Mouse (Mus musculus) lung, embryonic 16.5 days (tissue): ENCODE data around the gene Begain. TPM values are rescaled to one million over a fixed set of nuclear protein-coding genes. Genes with fewer than 3 reads are reported as not detected.
A peak's percentile ranks its signal among the peaks of the same experiment; 100 is the strongest.

ENCODE experiments used
- ATAC-seq: fragments of 200-750 bp; cut with Nextera tagmentation; 2 replicates; pipeline ENCODE4 v1.8.0; 2017; ENCODE audit warnings: low read depth, mild to moderate bottlenecking, moderate library complexity
- H3K27ac ChIP-seq: fragments of 300-500 bp; sonication (generic); 2 replicates; pipeline ENCODE4 v1.5.1; 2014; ENCODE audit warnings: mild to moderate bottlenecking, control low read depth, low read length
- H3K27me3 ChIP-seq: fragments of 300-500 bp; sonication (generic); 2 replicates; pipeline ENCODE4 v1.6.1; 2014; ENCODE audit warnings: low read depth, low read length, mixed read lengths; ENCODE audit not compliant: control insufficient read depth, insufficient read depth
- H3K36me3 ChIP-seq: fragments of 300-500 bp; sonication (generic); 2 replicates; pipeline ENCODE4 v1.6.1; 2014; ENCODE audit warnings: low read length; ENCODE audit not compliant: control insufficient read depth, insufficient read depth
- H3K4me1 ChIP-seq: fragments of 300-500 bp; sonication (generic); replicated peaks from 2 replicates; pipeline ENCODE4 v1.6.1; 2014; ENCODE audit warnings: low read length, mixed read lengths; ENCODE audit not compliant: control insufficient read depth, insufficient read depth
- H3K4me2 ChIP-seq: fragments of 300-500 bp; sonication (generic); 2 replicates; pipeline ENCODE4 v1.6.1; 2014; ENCODE audit warnings: low read depth, low read length, control low read depth
- H3K4me3 ChIP-seq: fragments of 300-500 bp; sonication (generic); 2 replicates; pipeline ENCODE4 v1.5.1; 2014; ENCODE audit warnings: mild to moderate bottlenecking, low read length, control low read depth
- H3K9ac ChIP-seq: fragments of 300-500 bp; sonication (generic); 2 replicates; pipeline ENCODE4 v1.6.1; 2014; ENCODE audit warnings: low read length, control low read depth
- H3K9me3 ChIP-seq: fragments of 300-500 bp; sonication (generic); 2 replicates; pipeline ENCODE4 v1.6.1; 2016; ENCODE audit warnings: low read length; ENCODE audit not compliant: control insufficient read depth
- WGBS: fragments of 180-500 bp; shearing (Covaris S2); extraction: QIAGEN DNeasy Blood & Tissue Kit; methylation state at CpG from one replicate; pipeline ENCODE4 v1.1.7; 2014; 5-methylcytosine and 5-hydroxymethylcytosine counted together
- polyA plus RNA-seq: library from polyadenylated mRNA; unstranded; fragments of >200 nt; fragmentation: Nextera tagmentation; extraction: Ambion mirVana; gene quantifications from 2 replicates; pipeline ENCODE4 v1.2.1, GENCODE M21; 2015

The Begain gene
- polyA plus RNA-seq, 1 experiment from 2014 or later, result 3.2 TPM

GRCm38 (mm10) chr12:108993046-108993445 is 75.0 kb downstream of the Begain start:
- no peaks in the 10 kb centered on the region for H3K36me3 ChIP-seq
- no peaks in the 10 kb centered on the region; the same call in 1 of the 2 replicates for H3K27me3 ChIP-seq
- no peak overlapping the region for H3K4me3 ChIP-seq
- no peaks in the 10 kb centered on the region for H3K4me1 ChIP-seq
- no peak for ATAC-seq
- H3K4me2 ChIP-seq, result no peak overlapping the region
- no peak overlapping the region for H3K27ac ChIP-seq
- 49% methylated on average over 2 of the region's 2 CpGs for WGBS
- no peak overlapping the region for H3K9ac ChIP-seq
- H3K9me3 ChIP-seq, result no peaks in the 10 kb centered on the region

- Histone ChIP-seq H3K9ac (no peak overlapping the region), H3K27ac (no peak overlapping the region), H3K36me3 (no peaks in the 10 kb centered on the region), H3K4me3 (no peak overlapping the region), H3K4me2 (no peak overlapping the region), H3K9me3 (no peaks in the 10 kb centered on the region), H3K4me1 (no peaks in the 10 kb centered on the region), H3K27me3 (no peaks in the 10 kb centered on the region; the same call in 1 of the 2 replicates)
- peak; percentile 41; the same call in 1 of the 2 replicates for ATAC-seq
- WGBS, result 30% methylated on average over 9 of the region's 9 CpGs
Observed at GRCm38 (mm10) chr12:108990425-108990824, 77.6 kb downstream of the Begain start.

- no peaks in the 10 kb centered on the region for H3K9me3 ChIP-seq
- WGBS, result 86% methylated on average over 9 of the region's 9 CpGs
- no peak overlapping the region for H3K4me2 ChIP-seq
- ATAC-seq, result no peak
- H3K27me3 ChIP-seq, result no peaks in the 10 kb centered on the region; the same call in 1 of the 2 replicates
- no peaks in the 10 kb centered on the region for H3K4me1 ChIP-seq
- no peak overlapping the region for H3K27ac ChIP-seq
- no peaks in the 10 kb centered on the region for H3K36me3 ChIP-seq
- H3K4me3 ChIP-seq, result no peak overlapping the region
- no peak overlapping the region for H3K9ac ChIP-seq
Observed at GRCm38 (mm10) chr12:108987448-108987847, 80.6 kb downstream of the Begain start.

GRCm38 (mm10) chr12:108985025-108985424 is 83.0 kb downstream of the Begain start:
- Histone ChIP-seq H3K9me3 (no peaks in the 10 kb centered on the region), H3K27me3 (no peaks in the 10 kb centered on the region), H3K4me1 (no peaks in the 10 kb centered on the region), H3K27ac (no peak overlapping the region), H3K4me3 (no peak overlapping the region), H3K4me2 (no peak overlapping the region), H3K9ac (no peak overlapping the region), H3K36me3 (no peaks in the 10 kb centered on the region)
- ATAC-seq, result no peak
- 59% methylated on average over 6 of the region's 6 CpGs for WGBS

GRCm38 (mm10) chr12:108984471-108984870 is 83.5 kb downstream of the Begain start:
- H3K27me3 ChIP-seq, result no peaks in the 10 kb centered on the region
- WGBS, result 77% methylated on average over 8 of the region's 8 CpGs
- H3K36me3 ChIP-seq, result no peaks in the 10 kb centered on the region
- no peak overlapping the region for H3K4me2 ChIP-seq
- H3K9ac ChIP-seq, result no peak overlapping the region
- H3K27ac ChIP-seq, result no peak overlapping the region
- H3K4me1 ChIP-seq, result no peaks in the 10 kb centered on the region
- H3K9me3 ChIP-seq, result no peaks in the 10 kb centered on the region
- ATAC-seq, result no peak
- no peak overlapping the region for H3K4me3 ChIP-seq

- H3K9ac ChIP-seq, result no peak overlapping the region
- no peaks in the 10 kb centered on the region for H3K27me3 ChIP-seq
- WGBS, result 76% methylated on average over 6 of the region's 6 CpGs
- ATAC-seq, result no peak
- no peak overlapping the region for H3K4me2 ChIP-seq
- H3K27ac ChIP-seq, result no peak overlapping the region
- no peaks in the 10 kb centered on the region for H3K36me3 ChIP-seq
- H3K4me1 ChIP-seq, result no peaks in the 10 kb centered on the region
- no peak overlapping the region for H3K4me3 ChIP-seq
- H3K9me3 ChIP-seq, result no peaks in the 10 kb centered on the region
Observed at GRCm38 (mm10) chr12:108983496-108983895, 84.5 kb downstream of the Begain start.

- Histone ChIP-seq H3K4me1 (no peaks in the 10 kb centered on the region), H3K27me3 (no peaks in the 10 kb centered on the region), H3K9me3 (no peaks in the 10 kb centered on the region), H3K9ac (no peak overlapping the region), H3K4me3 (no peak overlapping the region), H3K27ac (no peak overlapping the region), H3K36me3 (no peaks in the 10 kb centered on the region), H3K4me2 (no peak overlapping the region)
- no peak for ATAC-seq
- WGBS, result 69% methylated on average over 6 of the region's 6 CpGs
Observed at GRCm38 (mm10) chr12:108982684-108982960, 85.4 kb downstream of the Begain start.

Other genes starting within 250 kb of the Begain start
- gene Slc25a29, start 232.3 kb downstream of the Begain start, polyA plus RNA-seq, result 7.5 and 7.8 TPM in 2 replicates
- 9.3 and 9.5 TPM in 2 replicates for gene Slc25a47, start 232.2 kb downstream of the Begain start, polyA plus RNA-seq
- gene Wdr25, start 174.6 kb downstream of the Begain start, polyA plus RNA-seq, result 7.7 and 10.9 TPM in 2 replicates
- 77.0 and 77.8 TPM in 2 replicates for gene Wars, start 174.0 kb downstream of the Begain start, polyA plus RNA-seq